Mouse (Mus musculus): ENCODE measurements at regions not wholly inside any gene's neighbourhood (a gene's known extent, or its start where the extent isn't known, plus 50 kb on each side); places are given as distances from the start of the nearest gene placed in this dataset.

DNA sequence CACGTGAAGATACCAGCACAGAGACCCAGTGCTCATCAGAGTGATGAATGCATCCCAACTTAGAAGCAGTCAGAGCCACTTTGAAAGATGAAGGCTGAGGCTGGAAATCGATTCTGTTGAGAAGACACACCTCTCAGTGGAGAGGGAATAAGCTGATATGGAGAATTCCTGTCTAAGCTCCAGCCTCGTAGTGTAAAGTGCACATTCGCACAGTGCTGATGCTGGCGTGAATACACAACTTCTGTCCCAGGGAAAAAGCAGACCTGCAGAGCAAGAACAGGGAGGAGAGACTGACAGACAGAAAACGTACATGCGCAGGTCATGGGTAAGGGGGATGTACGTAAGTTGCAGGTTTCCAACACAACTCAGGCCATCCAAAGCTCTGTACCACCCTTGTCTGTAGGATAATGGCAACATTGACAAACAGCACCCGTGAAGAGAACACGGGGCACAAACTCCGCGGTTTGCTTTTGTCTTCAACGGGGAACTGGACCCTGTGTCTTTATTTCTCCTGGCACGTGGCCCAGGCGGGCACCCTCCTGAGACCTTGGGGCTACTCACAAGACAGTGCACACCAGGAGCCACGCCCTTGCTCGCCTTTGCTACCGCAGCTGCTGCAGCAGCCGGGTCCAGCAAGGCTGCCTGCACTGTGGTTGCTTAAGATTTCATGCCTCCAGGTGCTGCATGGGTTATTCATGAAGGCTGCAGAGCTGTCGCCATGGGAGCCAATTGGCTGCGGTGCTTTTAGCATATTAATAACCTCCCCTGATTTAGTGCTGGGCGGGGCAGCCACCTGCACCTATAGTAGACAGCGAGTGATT is 434.3 kb downstream of the Cmpk2 start:
- no peak for DNase-seq (ENCODE audit: low read depth, low spot score)

DNA sequence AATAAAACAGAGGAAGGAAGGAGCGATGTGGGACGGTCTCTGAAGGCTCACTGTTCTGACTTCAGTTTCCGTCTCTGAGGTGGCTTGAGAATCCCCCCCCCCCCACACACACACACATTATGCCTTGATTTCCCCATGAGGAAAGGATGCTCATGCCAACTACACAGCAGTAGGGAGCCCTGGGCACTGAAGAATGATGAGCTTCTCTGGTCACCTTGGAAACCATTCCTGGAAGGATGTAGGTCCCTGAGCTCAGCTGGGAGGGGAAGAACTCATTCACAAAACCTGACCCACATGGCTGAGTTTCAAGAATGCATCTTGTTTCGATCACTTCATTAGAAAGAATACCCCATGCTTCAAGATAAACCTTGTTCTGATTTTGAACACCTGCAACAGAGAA is 422.2 kb downstream of the Cmpk2 start:
- DNase-seq (ENCODE audit: low read depth, low spot score) = no peak

GRCm38 (mm10) chr12:26886635-26887014 is 417.6 kb downstream of the Cmpk2 start:
- no peak for DNase-seq (ENCODE audit: low read depth, low spot score)

DNA sequence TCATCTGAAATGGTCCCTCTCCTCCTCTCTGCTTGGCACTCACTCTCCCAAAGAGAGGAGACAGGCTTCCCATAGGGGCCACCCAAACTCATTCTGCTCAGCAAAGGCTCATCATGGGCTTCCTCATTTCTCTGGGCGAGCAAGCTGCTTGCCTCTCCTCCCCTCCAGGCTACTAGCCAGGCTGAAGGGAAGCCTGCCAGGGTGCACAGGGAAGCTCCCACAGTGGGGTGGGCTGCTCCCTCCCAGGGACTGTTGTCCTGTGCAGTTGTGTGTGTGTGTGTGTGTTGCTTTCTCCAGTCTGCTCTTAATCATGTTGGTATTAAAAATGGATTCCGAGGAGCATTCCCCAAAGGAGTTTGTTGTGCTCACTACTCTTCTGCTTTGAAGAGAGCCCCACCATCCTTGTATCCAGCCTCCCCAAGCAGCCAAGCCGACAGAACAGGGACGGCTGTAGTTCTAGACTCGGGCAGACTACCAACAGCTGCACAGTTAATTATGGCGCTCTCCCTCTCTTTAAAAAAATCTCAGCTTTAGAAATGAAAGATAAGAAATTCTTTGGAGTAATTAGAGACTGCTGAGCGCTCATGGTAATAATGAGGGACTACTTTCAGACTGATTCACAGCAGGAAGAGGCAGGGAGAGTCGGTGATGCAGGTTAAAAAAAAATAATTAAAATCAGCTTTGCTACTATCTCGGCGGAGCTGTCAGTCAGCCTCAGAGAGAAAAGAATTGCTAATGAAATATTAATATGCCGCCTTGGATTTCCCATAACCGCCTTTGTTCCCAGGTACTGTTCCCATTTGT is 417.0 kb downstream of the Cmpk2 start:
- no peak for DNase-seq (ENCODE audit: low read depth, low spot score)

DNA sequence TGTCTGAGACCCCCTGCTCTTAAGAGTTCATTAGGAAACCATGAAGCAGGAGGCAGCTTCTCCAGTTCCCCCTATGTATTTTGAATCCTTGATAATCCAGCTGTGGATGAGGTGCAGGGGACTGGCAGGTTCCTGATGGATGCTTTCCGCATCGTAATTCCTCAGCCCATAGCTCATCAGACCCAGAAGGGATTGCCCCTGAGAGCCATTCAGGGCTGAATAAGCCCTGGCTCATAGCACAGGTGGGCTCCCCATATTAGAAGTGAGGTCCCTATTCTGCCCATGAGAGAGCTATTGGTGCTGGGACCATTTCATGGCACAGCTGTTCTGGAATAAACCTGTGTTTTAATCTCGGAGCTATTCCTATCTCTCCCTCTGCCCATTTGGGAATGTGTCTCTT is 416.1 kb downstream of the Cmpk2 start:
- no peak for DNase-seq (ENCODE audit: low read depth, low spot score)

- DNase-seq (ENCODE audit: low read depth, low spot score) = no peak
These were observed 415.2 kb downstream of the Cmpk2 start for GRCm38 (mm10) chr12:26884156-26884555.

DNA sequence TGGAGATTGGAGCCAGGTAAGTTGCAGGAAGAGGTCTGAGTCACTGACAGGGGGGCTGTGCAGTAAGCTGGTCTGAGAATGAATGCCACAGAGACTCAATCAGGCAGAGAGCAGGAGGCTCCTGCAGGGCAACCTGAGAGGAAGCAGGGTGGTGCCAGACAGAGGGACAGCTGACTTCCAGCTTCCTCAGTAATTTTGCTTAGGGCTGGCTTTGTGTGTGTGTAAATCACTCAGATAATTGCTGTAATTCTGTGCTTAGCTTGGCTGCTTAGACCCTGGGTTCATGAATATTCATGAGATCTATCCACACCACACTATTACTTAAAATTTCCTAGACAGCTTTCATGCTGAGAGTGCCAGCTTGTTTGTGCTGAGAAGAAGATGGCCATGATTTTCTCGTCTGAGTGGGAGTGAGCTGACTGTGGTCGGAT is 408.7 kb downstream of the Cmpk2 start:
- DNase-seq (ENCODE audit: low read depth, low spot score) = no peak

- DNase-seq (ENCODE audit: low read depth, low spot score) = no peak
These were observed 408.3 kb downstream of the Cmpk2 start for GRCm38 (mm10) chr12:26877284-26877683.

GRCm38 (mm10) chr12:26872466-26872865 is 403.5 kb downstream of the Cmpk2 start:
- no peak for DNase-seq (ENCODE audit: low read depth, low spot score)

GRCm38 (mm10) chr12:26867731-26868130 is 398.7 kb downstream of the Cmpk2 start:
- no peak for DNase-seq (ENCODE audit: low read depth, low spot score)

GRCm38 (mm10) chr12:26855091-26855516 is 386.1 kb downstream of the Cmpk2 start:
- no peak for DNase-seq (ENCODE audit: low read depth, low spot score)

GRCm38 (mm10) chr12:26844917-26845316 is 375.9 kb downstream of the Cmpk2 start:
- no peak for DNase-seq (ENCODE audit: low read depth, low spot score)

DNA sequence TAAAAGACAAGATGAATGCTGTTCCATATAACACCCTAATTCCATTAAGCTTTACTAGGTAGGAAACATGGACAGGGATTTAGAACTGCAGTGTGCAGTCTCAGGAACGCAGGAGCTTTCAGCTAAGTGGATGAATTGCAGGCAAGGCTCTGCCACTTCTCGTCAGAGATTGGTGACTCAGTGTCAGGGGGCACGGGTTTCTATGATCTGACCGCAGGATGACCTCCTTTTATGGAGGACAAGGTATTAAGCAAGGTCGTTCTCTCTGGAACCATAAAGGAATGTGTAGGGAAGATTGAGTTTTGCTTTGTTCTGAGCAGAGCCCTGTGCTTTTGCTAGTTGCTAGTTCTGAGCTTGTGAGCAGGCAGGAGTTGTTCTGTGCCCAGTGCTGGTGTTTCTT is 373.7 kb downstream of the Cmpk2 start:
- DNase-seq (ENCODE audit: low read depth, low spot score) = no peak

DNA sequence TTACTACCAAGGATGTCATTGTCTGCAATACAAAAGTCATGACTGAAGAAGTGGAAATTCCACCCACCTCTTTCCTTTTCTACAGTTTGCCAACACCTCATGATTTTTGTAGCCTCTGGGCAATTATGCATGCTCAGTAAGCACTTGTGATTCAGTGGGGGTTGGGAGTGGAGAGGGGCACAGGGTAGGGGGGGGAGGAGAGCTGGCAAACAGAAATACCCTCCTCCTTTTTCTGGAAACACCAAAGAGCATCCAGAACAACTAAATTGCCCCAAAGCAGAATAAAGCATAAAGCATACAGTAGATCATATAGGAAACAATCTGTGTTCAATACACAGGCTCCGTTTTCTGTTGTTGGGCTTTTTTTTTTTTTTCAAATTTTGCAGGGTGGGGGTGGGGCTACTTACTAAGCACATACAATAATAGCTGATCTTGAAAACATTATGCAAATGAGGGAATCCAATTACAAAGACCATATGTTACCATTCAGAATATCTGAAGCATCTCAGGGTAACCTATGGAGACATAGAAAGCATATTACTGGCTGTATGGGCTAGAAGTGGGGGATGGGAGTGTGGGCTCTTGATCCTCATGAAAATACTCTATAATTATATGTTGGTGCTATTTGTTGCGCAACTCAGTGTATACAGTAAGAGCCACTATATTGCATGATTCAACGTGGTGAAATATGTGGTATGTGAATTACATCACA is 352.4 kb downstream of the Cmpk2 start:
- no peak for DNase-seq (ENCODE audit: low read depth, low spot score)

- DNase-seq (ENCODE audit: low read depth, low spot score) = no peak
These were observed 348.9 kb downstream of the Cmpk2 start for GRCm38 (mm10) chr12:26817866-26818265.

- no peak for DNase-seq (ENCODE audit: low read depth, low spot score)
These were observed 346.8 kb downstream of the Cmpk2 start for GRCm38 (mm10) chr12:26815771-26816170.

DNA sequence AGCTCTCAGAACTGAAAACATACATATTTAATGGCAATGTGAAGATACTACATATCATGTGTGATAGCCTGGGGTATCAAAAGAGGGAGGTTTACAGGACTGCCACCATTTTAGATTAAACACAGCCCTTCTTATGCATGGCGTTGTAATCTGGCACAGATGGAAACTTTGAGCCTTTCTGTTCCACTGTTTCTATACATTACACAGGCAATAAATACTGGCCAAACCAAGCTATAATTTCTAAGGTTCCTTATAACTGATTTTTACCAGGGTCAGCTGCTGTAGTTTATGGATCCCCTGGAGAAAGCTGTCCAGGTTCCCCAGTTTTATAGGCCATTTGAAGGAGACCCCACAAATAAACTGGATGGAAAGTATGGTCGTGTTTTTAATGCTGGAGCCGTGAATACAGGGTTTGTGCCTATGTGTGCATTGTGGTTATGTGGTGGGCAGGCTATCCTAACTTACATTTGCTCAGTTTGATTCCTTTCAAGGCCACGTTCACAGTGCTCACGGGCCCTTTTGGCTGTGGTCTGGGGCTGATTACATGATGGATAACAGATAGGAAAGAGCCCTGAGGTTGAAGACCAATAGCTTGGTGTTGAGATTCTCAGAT is 341.7 kb downstream of the Cmpk2 start:
- no peak for DNase-seq (ENCODE audit: low read depth, low spot score)

- DNase-seq (ENCODE audit: low read depth, low spot score) = no peak
These were observed 340.7 kb downstream of the Cmpk2 start for GRCm38 (mm10) chr12:26809670-26810069.

- DNase-seq (ENCODE audit: low read depth, low spot score) = no peak
These were observed 333.5 kb downstream of the Cmpk2 start for GRCm38 (mm10) chr12:26802542-26802941.

DNA sequence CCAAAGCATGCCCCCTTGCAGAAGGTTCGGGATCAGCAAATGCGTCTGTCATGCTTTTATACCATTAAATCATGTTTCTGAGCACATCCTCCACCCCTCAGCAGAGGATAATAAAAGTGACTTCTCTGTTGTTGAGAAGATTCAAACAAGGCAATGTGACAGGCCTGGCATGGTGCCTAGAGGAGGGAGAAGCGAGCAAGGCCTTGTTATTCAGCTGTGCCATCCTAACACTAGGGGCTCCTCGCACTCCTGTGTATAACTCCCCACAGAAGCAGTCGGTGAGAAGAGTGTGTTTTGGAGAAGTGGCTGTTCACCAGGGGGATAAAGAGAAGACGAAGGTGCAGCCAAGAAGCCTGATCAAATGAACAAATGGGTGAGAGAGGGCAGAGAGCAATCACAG is 330.3 kb downstream of the Cmpk2 start:
- DNase-seq (ENCODE audit: low read depth, low spot score) = no peak

GRCm38 (mm10) chr12:26796367-26796766 is 327.4 kb downstream of the Cmpk2 start:
- DNase-seq (ENCODE audit: low read depth, low spot score) = no peak

DNA sequence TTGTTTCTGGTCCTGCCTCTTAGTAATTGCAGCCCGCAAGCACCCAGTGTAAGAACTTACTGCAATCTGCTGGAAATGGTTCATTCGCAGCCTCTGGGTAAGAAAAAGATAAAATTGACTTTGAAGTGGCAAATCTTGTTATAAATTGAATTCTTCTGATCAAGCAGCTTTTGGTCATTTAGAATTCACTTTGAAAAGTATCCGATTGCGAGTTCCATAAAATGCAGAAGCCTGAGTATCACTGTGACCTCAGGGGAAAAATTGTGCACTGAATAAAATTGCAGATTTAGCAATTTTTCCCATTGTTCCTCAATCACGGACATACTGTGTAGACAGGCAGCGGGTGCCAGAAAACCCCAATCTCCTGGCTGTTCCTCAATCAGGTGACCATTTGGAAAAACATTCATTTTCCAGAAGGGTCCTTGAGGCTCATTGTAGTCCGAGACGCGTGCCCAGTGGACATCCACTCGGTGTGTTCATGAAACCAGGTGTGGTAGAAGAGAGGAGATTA is 320.4 kb downstream of the Cmpk2 start:
- no peak for DNase-seq (ENCODE audit: low read depth, low spot score)

All from CD4-positive, CD25-positive, alpha-beta regulatory T cell, adult 2 months (primary cell).